Mouse (Mus musculus) heart, adult 8-10 months (tissue): ENCODE measurements around the gene Magea8. TPM values are rescaled to one million over a fixed set of nuclear protein-coding genes. Genes with fewer than 3 reads are reported as not detected.
"Not testable (repeated sequence)": the region's sequence is repeated elsewhere in the genome, so short reads cannot be mapped to it uniquely, and the experiment has no call there.

Source experiments
- DNase-seq: peaks from one replicate; pipeline ENCODE4 v3.0.0; 2022; ENCODE audit warnings: low spot score
- total RNA-seq, 4 experiments: library from RNA; stranded (reverse); gene quantifications; 2 replicates each; pipeline ENCODE4 v1.2.4; 2022

Gene Magea8
- total RNA-seq = not detected

- DNase-seq = not testable (repeated sequence)
Observed at GRCm38 (mm10) chrX:154995750-154996149, at the start of gene Magea8. Gene Magea8 (minus strand): TSS chrX:154995850.

DNA sequence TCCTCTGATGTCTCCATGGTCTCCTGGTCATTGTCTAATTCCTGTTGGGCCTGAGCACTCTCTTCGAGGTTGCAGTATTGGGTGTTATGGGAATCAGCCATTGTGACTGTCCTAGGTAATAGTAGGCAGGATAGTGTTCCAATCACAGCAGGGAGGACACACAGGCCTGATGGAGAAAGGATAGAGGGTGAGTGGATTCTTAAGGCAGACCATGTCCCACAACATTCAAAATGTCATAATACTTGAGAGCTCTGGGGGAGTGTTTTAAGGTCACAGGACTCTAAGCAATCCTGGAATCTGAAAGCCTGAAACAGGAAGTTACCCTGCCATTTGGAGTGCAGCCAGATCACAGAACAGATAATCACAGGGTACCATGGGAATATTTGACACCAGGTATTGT, 46.2 kb downstream of the Magea8 start, which contains the start of gene Magea3:
Gene Magea3 (minus strand): TSS at position 101 of the 400 bp plus-strand sequence.
- DNase-seq = not testable (repeated sequence)

DNA sequence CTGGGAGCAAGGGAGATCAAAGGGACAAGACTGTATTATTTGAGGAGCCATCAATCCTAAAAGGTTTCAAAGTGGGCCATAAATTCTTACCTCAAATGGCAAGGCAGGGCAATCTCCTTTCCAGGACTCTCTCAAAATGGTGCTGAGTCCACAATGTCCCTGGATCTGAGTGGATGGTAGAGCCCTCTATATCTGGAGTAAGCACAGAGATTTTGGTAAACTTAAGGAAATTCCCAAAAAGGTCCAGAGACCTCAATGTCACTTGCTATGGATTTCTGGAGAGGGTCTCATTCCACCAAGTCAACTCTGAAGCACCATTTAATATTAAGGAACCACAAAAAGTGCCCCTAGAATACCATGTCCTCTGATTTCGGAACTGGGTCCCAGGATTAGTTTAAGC, 59.8 kb downstream of the Magea8 start, which contains the start of gene Magea6:
Gene Magea6 (minus strand): TSS at position 101 of the 400 bp plus-strand sequence.
- DNase-seq = not testable (repeated sequence)

Other genes with a start within 250 kb of the Magea8 start
- gene Cldn34b1, start 105.6 kb downstream of the Magea8 start, total RNA-seq = not detected
- not detected for gene Magea6, start 59.9 kb downstream of the Magea8 start, total RNA-seq
- gene Magea3, start 46.3 kb downstream of the Magea8 start, total RNA-seq = not detected
- gene Magea5, start 67.3 kb upstream of the Magea8 start, total RNA-seq = not detected
- gene Magea1, start 93.9 kb upstream of the Magea8 start, total RNA-seq = not detected
- not detected for gene Magea2, start 97.8 kb upstream of the Magea8 start, total RNA-seq
- not detected for gene Cldn34b2, start 132.6 kb upstream of the Magea8 start, total RNA-seq
- gene Sat1, start 220.6 kb upstream of the Magea8 start, total RNA-seq = 10 to 100 TPM; 20.5 to 45.5 (median 27.4) TPM